Mouse (Mus musculus) heart, embryonic 16.5 days (tissue): ENCODE results near the gene Hist3h2ba. TPM values are rescaled to one million over a fixed set of nuclear protein-coding genes. Genes with fewer than 3 reads are reported as not detected.

Experiments used
- ATAC-seq: fragments of 200-750 bp; cut with Nextera tagmentation; replicated peaks from 2 replicates; pipeline ENCODE4 v1.8.0; 2017; ENCODE audit warnings: moderate number of reproducible peaks; ENCODE audit not compliant: insufficient read depth, low FRiP score; ENCODE audit errors: extremely low read depth
- H3K27ac ChIP-seq: fragments of 300-500 bp; sonication (generic); 2 replicates; pipeline ENCODE4 v1.5.1; 2014; ENCODE audit warnings: mild to moderate bottlenecking, low read length, control low read depth, moderate library complexity
- H3K27me3 ChIP-seq: fragments of 300-500 bp; sonication (generic); 2 replicates; pipeline ENCODE4 v1.6.1; 2014; ENCODE audit warnings: low read length, mixed read lengths; ENCODE audit not compliant: control insufficient read depth, insufficient read depth
- H3K36me3 ChIP-seq: fragments of 300-500 bp; sonication (generic); 2 replicates; pipeline ENCODE4 v1.6.1; 2014; ENCODE audit not compliant: control insufficient read depth, insufficient read depth
- H3K4me1 ChIP-seq: fragments of 300-500 bp; sonication (generic); 2 replicates; pipeline ENCODE4 v1.6.1; 2014; ENCODE audit warnings: low read length, mixed read lengths; ENCODE audit not compliant: control insufficient read depth, insufficient read depth
- H3K4me2 ChIP-seq: fragments of 300-500 bp; sonication (generic); 2 replicates; pipeline ENCODE4 v1.6.1; 2014; ENCODE audit warnings: low read depth, mild to moderate bottlenecking, control low read depth, low read length
- H3K4me3 ChIP-seq: fragments of 300-500 bp; sonication (generic); 2 replicates; pipeline ENCODE4 v1.5.1; 2014; ENCODE audit warnings: mild to moderate bottlenecking, control low read depth, low read length
- H3K9ac ChIP-seq: fragments of 300-500 bp; sonication (generic); 2 replicates; pipeline ENCODE4 v1.6.1; 2014; ENCODE audit warnings: low read length, control low read depth
- H3K9me3 ChIP-seq: fragments of 300-500 bp; sonication (generic); replicated peaks from 2 replicates; pipeline ENCODE4 v1.6.1; 2016; ENCODE audit warnings: low read length; ENCODE audit not compliant: control insufficient read depth
- WGBS: fragments of 180-500 bp; shearing (Covaris S2); extraction: QIAGEN DNeasy Blood & Tissue Kit; methylation state at CpG from one replicate; pipeline ENCODE4 v1.1.7; 2014; 5-methylcytosine and 5-hydroxymethylcytosine counted together
- polyA plus RNA-seq: library from polyadenylated mRNA; unstranded; fragments of >200 nt; fragmentation: Nextera tagmentation; extraction: Ambion mirVana; gene quantifications from 2 replicates; pipeline ENCODE4 v1.2.1, GENCODE M21; 2015

Hist3h2ba gene
- polyA plus RNA-seq, 1 experiment from 2014 or later, result 27.5 TPM

DNA sequence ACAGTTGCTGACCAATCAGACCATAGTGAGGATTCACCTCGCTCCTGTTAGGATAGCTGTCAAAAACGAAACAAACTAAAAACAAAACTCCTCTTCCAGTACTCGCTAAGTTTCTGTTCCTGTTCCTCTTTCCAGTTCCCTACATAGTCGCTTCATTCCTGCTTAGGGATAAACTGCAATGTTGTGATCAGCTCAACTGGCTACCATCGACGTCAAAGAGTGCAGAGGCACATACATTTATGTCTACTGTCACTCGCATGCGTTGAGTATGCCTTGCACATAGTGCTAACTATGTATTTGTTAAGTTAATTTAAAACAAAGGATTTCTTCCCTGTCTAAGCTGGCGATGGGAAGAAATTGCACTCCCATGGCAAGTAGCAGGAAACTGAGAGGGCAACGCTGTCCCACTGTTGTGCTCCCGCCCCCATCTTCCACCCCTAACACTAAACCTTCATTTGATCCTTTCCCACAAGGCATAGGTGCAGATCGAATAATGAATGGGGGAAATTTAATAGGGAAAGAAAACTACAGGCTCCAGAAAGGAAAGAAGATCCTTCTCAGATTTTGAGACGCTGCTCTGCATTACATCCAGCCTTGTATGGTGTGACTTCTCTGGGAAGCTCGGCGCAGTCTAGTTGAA, 10.6 kb downstream of the Hist3h2ba start:
- Histone ChIP-seq H3K4me2 (peak overlapping the region; percentile 85), H3K9ac (peak overlapping the region; percentile 71), H3K36me3 (peaks cover 2% of the 10 kb centered on the region; the same call in 1 of the 2 replicates), H3K27me3 (peaks cover 19% of the 10 kb centered on the region; the same call in 1 of the 2 replicates), H3K4me1 (peaks cover 28% of the 10 kb centered on the region), H3K27ac (no peak overlapping the region; the same call in 1 of the 2 replicates), H3K9me3 (peaks cover 9% of the 10 kb centered on the region), H3K4me3 (peak overlapping the region; percentile 60)
- WGBS, result 32% methylated on average over 15 of the region's 15 CpGs
- no peak for ATAC-seq

GRCm38 (mm10) chr11:58959921-58960465, 11.3 kb downstream of the Hist3h2ba start:
- peaks cover 19% of the 10 kb centered on the region; the same call in 1 of the 2 replicates for H3K27me3 ChIP-seq
- peak overlapping the region; percentile 85 for H3K4me2 ChIP-seq
- H3K27ac ChIP-seq, result peak overlapping the region; percentile 41; the same call in 1 of the 2 replicates
- peaks cover 2% of the 10 kb centered on the region; the same call in 1 of the 2 replicates for H3K36me3 ChIP-seq
- H3K4me3 ChIP-seq, result peak overlapping the region; percentile 60
- H3K4me1 ChIP-seq, result peaks cover 33% of the 10 kb centered on the region
- peak overlapping the region; percentile 71 for H3K9ac ChIP-seq
- 7% methylated on average over 40 of the region's 40 CpGs for WGBS
- H3K9me3 ChIP-seq, result peaks cover 9% of the 10 kb centered on the region
- ATAC-seq, result peak; percentile 87

- Histone ChIP-seq H3K9me3 (peaks cover 9% of the 10 kb centered on the region), H3K27ac (no peak overlapping the region), H3K4me1 (peaks cover 30% of the 10 kb centered on the region), H3K4me3 (no peak overlapping the region), H3K4me2 (peak overlapping the region; percentile 20; the same call in 1 of the 2 replicates), H3K36me3 (peaks cover 2% of the 10 kb centered on the region; the same call in 1 of the 2 replicates), H3K9ac (no peak overlapping the region), H3K27me3 (peaks cover 19% of the 10 kb centered on the region; the same call in 1 of the 2 replicates)
- no peak for ATAC-seq
- 49% methylated on average over 50 of the region's 50 CpGs for WGBS
Observed at GRCm38 (mm10) chr11:58961364-58962177, 12.9 kb downstream of the Hist3h2ba start.

DNA sequence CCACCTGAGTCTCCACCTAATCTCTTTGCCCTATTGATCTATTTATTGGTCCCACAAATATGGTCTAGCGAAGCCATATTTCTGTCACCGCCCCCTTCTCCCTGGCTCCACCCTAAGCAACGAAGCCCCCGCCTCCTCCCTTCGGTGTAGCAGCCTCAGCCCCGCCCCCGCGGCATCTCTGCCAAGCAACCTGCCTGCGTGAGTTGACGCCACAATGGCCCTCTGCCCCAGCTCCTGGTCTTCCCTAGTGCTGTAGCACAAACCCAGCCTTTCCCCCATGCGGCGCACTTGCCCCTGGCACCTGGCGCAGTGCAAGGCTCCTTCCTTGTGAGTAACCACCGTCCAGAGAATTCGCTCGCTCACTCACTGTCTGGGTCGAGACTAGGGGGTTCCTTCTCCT, 14.8 kb downstream of the Hist3h2ba start:
- no peak overlapping the region for H3K4me3 ChIP-seq
- no peak overlapping the region for H3K9ac ChIP-seq
- peaks cover 18% of the 10 kb centered on the region for H3K4me1 ChIP-seq
- WGBS, result 35% methylated on average over 17 of the region's 17 CpGs
- H3K9me3 ChIP-seq, result peaks cover 9% of the 10 kb centered on the region
- H3K27me3 ChIP-seq, result peaks cover 19% of the 10 kb centered on the region; the same call in 1 of the 2 replicates
- H3K36me3 ChIP-seq, result no peaks in the 10 kb centered on the region
- H3K4me2 ChIP-seq, result no peak overlapping the region
- ATAC-seq, result no peak
- no peak overlapping the region for H3K27ac ChIP-seq

DNA sequence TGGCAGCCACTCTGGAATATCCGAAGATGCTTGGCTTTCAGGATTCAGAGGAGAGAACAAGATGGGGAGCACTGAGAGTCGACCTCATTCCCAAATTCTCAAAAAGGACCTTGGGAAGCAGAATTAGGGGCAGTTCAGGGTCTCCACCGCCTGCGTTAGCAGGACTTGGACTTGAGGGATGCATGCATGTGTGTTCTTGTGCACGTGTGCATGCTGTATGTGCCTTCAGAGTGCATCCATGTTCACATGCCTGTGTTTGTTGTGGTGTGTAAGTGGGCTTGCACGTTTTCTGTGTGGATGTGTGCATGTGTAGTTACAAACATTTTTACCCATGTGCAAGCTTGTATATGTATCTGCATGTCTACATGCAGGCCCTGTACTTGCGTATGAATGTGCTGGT, 15.5 kb downstream of the Hist3h2ba start:
- H3K9ac ChIP-seq, result no peak overlapping the region
- 81% methylated on average over 7 of the region's 7 CpGs for WGBS
- peaks cover 19% of the 10 kb centered on the region; the same call in 1 of the 2 replicates for H3K27me3 ChIP-seq
- H3K4me3 ChIP-seq, result no peak overlapping the region
- peaks cover 15% of the 10 kb centered on the region for H3K4me1 ChIP-seq
- peaks cover 9% of the 10 kb centered on the region for H3K9me3 ChIP-seq
- H3K27ac ChIP-seq, result no peak overlapping the region
- no peak overlapping the region for H3K4me2 ChIP-seq
- no peaks in the 10 kb centered on the region for H3K36me3 ChIP-seq
- ATAC-seq, result no peak

DNA sequence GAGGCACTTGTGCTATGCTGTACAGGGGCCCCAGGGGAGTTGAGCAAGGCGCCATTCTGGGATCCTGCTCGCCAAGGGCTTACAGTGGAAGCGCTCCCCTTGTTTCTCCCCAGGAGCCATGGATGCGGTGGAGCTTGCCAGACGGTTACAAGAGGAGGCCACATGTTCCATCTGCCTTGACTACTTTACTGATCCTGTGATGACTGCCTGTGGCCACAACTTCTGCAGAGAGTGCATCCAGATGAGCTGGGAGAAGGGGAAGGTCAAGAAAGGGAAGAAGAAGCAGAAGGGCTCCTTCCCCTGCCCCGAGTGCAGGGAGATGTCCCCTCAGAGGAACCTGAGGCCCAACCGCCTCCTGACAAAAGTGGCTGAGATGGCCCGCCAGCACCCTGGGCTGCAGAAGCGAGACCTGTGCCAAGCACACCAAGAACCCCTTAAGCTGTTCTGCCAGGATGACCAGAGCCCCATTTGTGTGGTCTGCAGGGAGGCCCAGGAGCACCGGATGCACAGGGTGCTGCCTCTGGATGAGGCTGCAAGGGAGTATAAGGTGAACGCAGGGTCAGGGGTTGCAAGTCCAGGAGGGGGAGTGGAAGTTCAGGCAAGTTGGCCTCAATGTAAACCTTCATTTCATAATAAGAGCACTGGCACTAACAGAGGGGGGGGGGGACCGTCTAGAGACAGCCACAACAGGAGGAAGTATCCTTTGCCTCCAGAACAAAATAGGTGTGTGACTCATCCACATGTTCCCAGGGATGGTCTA, 16.5 kb downstream of the Hist3h2ba start:
- H3K27ac ChIP-seq, result no peak overlapping the region

DNA sequence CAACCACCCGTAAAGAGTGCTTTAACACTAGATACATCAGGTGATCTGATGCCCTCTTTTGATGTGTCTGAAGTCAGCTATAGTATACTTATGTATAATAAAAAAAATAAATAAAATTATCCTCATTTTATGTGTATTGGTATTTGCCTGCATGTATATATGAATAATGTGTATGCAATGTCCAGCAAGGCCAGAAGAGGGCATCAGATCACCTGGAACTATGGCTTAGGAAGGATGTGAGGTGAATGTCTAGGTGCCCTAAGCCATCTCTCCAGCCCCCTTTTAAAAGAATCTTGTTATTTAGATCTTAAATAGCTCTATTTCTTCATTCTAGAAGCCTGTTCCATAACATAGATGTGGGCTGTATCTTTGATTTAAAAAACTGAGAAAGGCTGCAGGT, 18.6 kb downstream of the Hist3h2ba start:
- H3K9ac ChIP-seq, result no peak overlapping the region
- H3K27me3 ChIP-seq, result peaks cover 6% of the 10 kb centered on the region; the same call in 1 of the 2 replicates
- no peaks in the 10 kb centered on the region for H3K36me3 ChIP-seq
- no peak overlapping the region for H3K4me2 ChIP-seq
- WGBS, result 90% methylated on average over 1 of the region's 1 CpGs
- H3K27ac ChIP-seq, result no peak overlapping the region
- no peak overlapping the region for H3K4me3 ChIP-seq
- ATAC-seq, result no peak
- no peaks in the 10 kb centered on the region for H3K9me3 ChIP-seq
- peaks cover 18% of the 10 kb centered on the region for H3K4me1 ChIP-seq

More for the DNA sequence above, 16.5 kb downstream of the Hist3h2ba start:
- Histone ChIP-seq H3K36me3 (no peaks in the 10 kb centered on the region), H3K4me1 (0 out of 2 replicates have a peak, but pooled peaks cover 9% of the 10 kb centered on the region), H3K27me3 (peaks cover 19% of the 10 kb centered on the region; the same call in 1 of the 2 replicates), H3K4me3 (no peak overlapping the region), H3K9me3 (peaks cover 9% of the 10 kb centered on the region), H3K9ac (no peak overlapping the region), H3K4me2 (no peak overlapping the region)
- WGBS, result 36% methylated on average over 12 of the region's 12 CpGs
- ATAC-seq, result no peak

DNA sequence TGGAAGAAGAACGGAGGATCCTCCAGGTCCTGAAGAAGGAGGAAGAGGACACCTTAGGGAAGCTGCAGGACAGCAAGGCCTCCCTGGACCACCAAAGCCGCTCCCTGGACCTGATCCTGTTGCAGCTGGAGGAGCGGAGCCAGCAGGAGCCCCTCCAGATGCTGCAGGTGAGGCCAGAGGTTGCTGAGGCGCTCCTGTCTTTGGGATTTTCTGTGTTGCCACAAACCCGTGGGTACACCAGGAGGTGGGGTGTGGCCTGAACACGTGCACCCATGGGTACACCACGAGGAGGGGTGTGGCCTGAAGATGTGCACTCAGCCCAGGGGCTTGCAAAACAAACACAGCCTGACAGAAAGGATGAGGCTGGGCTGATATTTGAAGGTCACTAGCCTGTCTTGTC, 19.8 kb downstream of the Hist3h2ba start:
- Histone ChIP-seq H3K4me2 (no peak overlapping the region), H3K9ac (no peak overlapping the region), H3K27me3 (no peaks in the 10 kb centered on the region), H3K27ac (no peak overlapping the region), H3K9me3 (no peaks in the 10 kb centered on the region), H3K4me1 (peaks cover 18% of the 10 kb centered on the region), H3K36me3 (no peaks in the 10 kb centered on the region), H3K4me3 (no peak overlapping the region)
- ATAC-seq, result no peak
- 84% methylated on average over 7 of the region's 7 CpGs for WGBS
